Mouse (Mus musculus) embryonic fibroblast, embryonic 13.5 days (primary cell): ENCODE measurements around the gene 4932438H23Rik. TPM values are rescaled to one million over a fixed set of nuclear protein-coding genes. Genes with fewer than 3 reads are reported as not detected.
A peak's percentile ranks its signal among the peaks of the same experiment; 100 is the strongest.
"Not testable (repeated sequence)": the region's sequence is repeated elsewhere in the genome, so short reads cannot be mapped to it uniquely, and the experiment has no call there.

Experiments
- H3K27ac ChIP-seq: 2 replicates; pipeline ENCODE4 v1.5.1; 2012; ENCODE audit warnings: low read length, control low read depth, inconsistent platforms; ENCODE audit not compliant: insufficient read depth
- H3K4me1 ChIP-seq: 2 replicates; pipeline ENCODE4 v1.6.1; 2011; ENCODE audit warnings: low read length; ENCODE audit not compliant: control insufficient read depth, insufficient read depth
- H3K4me3 ChIP-seq: 2 replicates; pipeline ENCODE4 v1.5.1; 2011; ENCODE audit warnings: mild to moderate bottlenecking, control low read depth, low read length; ENCODE audit not compliant: insufficient read depth
- CTCF ChIP-seq: IDR thresholded peaks from 2 replicates; pipeline ENCODE4 v1.5.1; 2011; ENCODE audit warnings: mild to moderate bottlenecking, control low read depth, low read length, moderate library complexity, borderline replicate concordance; ENCODE audit not compliant: insufficient read depth
- POLR2A ChIP-seq: IDR thresholded peaks from 2 replicates; pipeline ENCODE4 v1.6.1; 2011; ENCODE audit warnings: low read depth, mild to moderate bottlenecking, control low read depth, low read length, moderate library complexity
- polyA plus RNA-seq: library from polyadenylated mRNA; stranded (reverse); fragments of >200 nt; gene quantifications from 2 replicates; pipeline ENCODE4 v1.2.4, GENCODE M21; 2011; ENCODE audit warnings: low read depth; ENCODE audit not compliant: missing spikeins, insufficient read length

4932438H23Rik gene
- polyA plus RNA-seq, 1 experiment, result not detected

- TF ChIP-seq POLR2A, result no peak
- TF ChIP-seq CTCF, result no peak
- Histone ChIP-seq H3K4me3 (no peak overlapping the region), H3K27ac (no peak overlapping the region), H3K4me1 (no peaks in the 10 kb centered on the region)
These were observed 11.8 kb downstream of the 4932438H23Rik start for GRCm38 (mm10) chr16:91083002-91083646.

- no peaks in the 10 kb centered on the region for H3K4me1 ChIP-seq
- TF ChIP-seq POLR2A, result no peak
- peak; percentile 45; the same call in 1 of the 2 replicates for TF ChIP-seq CTCF
- no peak overlapping the region for H3K27ac ChIP-seq
- no peak overlapping the region for H3K4me3 ChIP-seq
These were observed 13.4 kb downstream of the 4932438H23Rik start for GRCm38 (mm10) chr16:91081508-91081907.

GRCm38 (mm10) chr16:91076180-91076579 lies 18.7 kb downstream of the 4932438H23Rik start:
- Histone ChIP-seq H3K27ac (no peak overlapping the region), H3K4me1 (no peaks in the 10 kb centered on the region)
- TF ChIP-seq CTCF, result no peak
- no peak for TF ChIP-seq POLR2A

GRCm38 (mm10) chr16:91075423-91075822 lies 19.5 kb downstream of the 4932438H23Rik start:
- H3K4me3 ChIP-seq, H3K4me1 ChIP-seq, H3K27ac ChIP-seq: not testable (repeated sequence)

More at GRCm38 (mm10) chr16:91076180-91076579, 18.7 kb downstream of the 4932438H23Rik start:
- no peak overlapping the region for H3K4me3 ChIP-seq

GRCm38 (mm10) chr16:91073163-91073892 lies 21.6 kb downstream of the 4932438H23Rik start:
- Histone ChIP-seq H3K4me3 (no peak overlapping the region), H3K27ac (no peak overlapping the region), H3K4me1 (no peaks in the 10 kb centered on the region)
- TF ChIP-seq POLR2A (no peak), CTCF (peak; percentile 68; the same call in 1 of the 2 replicates)

GRCm38 (mm10) chr16:91072256-91072655 lies 22.7 kb downstream of the 4932438H23Rik start:
- no peak for TF ChIP-seq CTCF
- no peak for TF ChIP-seq POLR2A
- Histone ChIP-seq H3K4me3 (no peak overlapping the region), H3K27ac (no peak overlapping the region), H3K4me1 (no peaks in the 10 kb centered on the region)

- no peaks in the 10 kb centered on the region for H3K4me1 ChIP-seq
- no peak overlapping the region for H3K27ac ChIP-seq
- no peak for TF ChIP-seq POLR2A
- no peak for TF ChIP-seq CTCF
- H3K4me3 ChIP-seq, result no peak overlapping the region
These were observed 26.0 kb downstream of the 4932438H23Rik start for GRCm38 (mm10) chr16:91068969-91069368.

GRCm38 (mm10) chr16:91067122-91067521 lies 27.8 kb downstream of the 4932438H23Rik start:
- no peak overlapping the region for H3K27ac ChIP-seq
- no peaks in the 10 kb centered on the region for H3K4me1 ChIP-seq
- TF ChIP-seq POLR2A, result no peak
- TF ChIP-seq CTCF, result no peak
- H3K4me3 ChIP-seq, result no peak overlapping the region

GRCm38 (mm10) chr16:91064583-91065365 lies 30.1 kb downstream of the 4932438H23Rik start:
- H3K4me3 ChIP-seq, result no peak overlapping the region
- H3K27ac ChIP-seq, result no peak overlapping the region
- TF ChIP-seq POLR2A (no peak), CTCF (no peak)
- no peaks in the 10 kb centered on the region for H3K4me1 ChIP-seq

GRCm38 (mm10) chr16:91063786-91064185 lies 31.1 kb downstream of the 4932438H23Rik start:
- no peak for TF ChIP-seq CTCF
- no peak for TF ChIP-seq POLR2A
- no peaks in the 10 kb centered on the region for H3K4me1 ChIP-seq
- H3K4me3 ChIP-seq, result no peak overlapping the region
- H3K27ac ChIP-seq, result no peak overlapping the region
